Mouse (Mus musculus): ENCODE results near the gene Apbb2.

- TF ChIP-seq CTCF (IDR thresholded peaks at IDR 0.05; ENCODE audit: low read depth) (no peak), EP300 (IDR thresholded peaks at IDR 0.05; ENCODE audit: low read depth) (no peak)
Measured at GRCm38 (mm10) chr5:66527090-66527489, 91.5 kb downstream of the Apbb2 start.

Data from heart, postnatal 0 days (tissue).